ENCODE assay signal across 8 mouse cellular contexts in the genomic region with DNA sequence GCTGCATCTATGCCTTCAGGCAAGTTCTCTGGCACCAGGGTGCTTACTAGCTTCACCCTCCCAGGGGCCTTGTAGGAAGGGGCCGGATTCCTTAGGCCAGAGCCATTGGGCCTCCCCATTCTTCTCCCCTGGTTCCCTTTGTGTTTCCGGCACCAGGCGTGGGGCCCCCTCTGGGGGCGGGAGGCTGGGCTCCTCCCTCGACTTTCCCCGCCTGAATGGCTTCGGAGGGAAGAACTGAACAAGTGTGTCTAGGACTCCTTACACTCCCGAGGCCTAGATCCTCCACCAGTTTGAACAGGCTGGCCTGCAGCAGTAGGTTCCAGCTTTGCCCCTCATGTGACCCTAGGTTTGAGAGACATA. TPM values are rescaled to one million over a fixed set of nuclear protein-coding genes. Genes with fewer than 3 reads are reported as not detected.
DNase-seq lines count a peak whose midpoint lies in the region; ATAC-seq and TF ChIP-seq lines count a peak whose summit lies in the region.

No protein-coding gene starts in this region.

- 0% methylated on average over 8 of the region's 8 CpGs for WGBS in forebrain, embryonic 16.5 days
- 0% methylated on average over 8 of the region's 8 CpGs for WGBS in hindbrain, embryonic 16.5 days
- 0% methylated on average over 8 of the region's 8 CpGs for WGBS in liver, embryonic 14.5 days (ENCODE audit: insufficient replicate concordance)

- 0 out of 2 replicates have a peak, but pooled peaks have one; percentile 5 for ATAC-seq in forebrain, embryonic 16.5 days
- ATAC-seq in hindbrain, embryonic 16.5 days, result no peak
- ATAC-seq in liver, embryonic 14.5 days (ENCODE audit: insufficient read depth), result peak; percentile 24

- H3K4me2 ChIP-seq in forebrain, embryonic 16.5 days (ENCODE audit: low read length), result peak overlapping the region; percentile 100
- peak overlapping the region; percentile 98 for H3K4me2 ChIP-seq in hindbrain, embryonic 16.5 days (ENCODE audit: low read length)
- H3K4me2 ChIP-seq in liver, embryonic 14.5 days (ENCODE audit: low read depth), result peak overlapping the region; percentile 99

- H3K9ac ChIP-seq in forebrain, embryonic 16.5 days (replicated peaks; ENCODE audit: low read depth, low read length), result peak overlapping the region; percentile 99
- peak overlapping the region; percentile 94 for H3K9ac ChIP-seq in hindbrain, embryonic 16.5 days (ENCODE audit: low read depth, low read length)
- H3K9ac ChIP-seq in liver, embryonic 14.5 days (replicated peaks), result peak overlapping the region; percentile 73

- TF ChIP-seq CTCF in liver, embryonic 14.5 days (IDR thresholded peaks at IDR 0.05; ENCODE audit: low read depth), result 0 out of 2 replicates have a peak, but pooled peaks have one; percentile 18

- peak; percentile 28 to 42 for DNase-seq in left cerebral cortex, postnatal 14 days (ENCODE audit: low spot score in 2 of 2)
- no peak for DNase-seq in left cerebral cortex, adult 8-10 months (ENCODE audit: low spot score in 2 of 2)
- peak; percentile 71 for DNase-seq in c-Kit-positive CD71-negative TER-119-negative erythroid progenitor cells, embryonic 14.5 days (ENCODE audit: low read depth)
- DNase-seq in liver, embryonic 14.5 days (ENCODE audit: low read depth in 3 of 3, low spot score in 3 of 3), result peak in 2 of 3 experiments; percentile 58 to 67
- peak; percentile 83 for DNase-seq in neural tube, embryonic 10.5 days (ENCODE audit: extremely low spot score, low spot score)
- DNase-seq in thymus, postnatal 36 days, result peak; percentile 81 to 84

- no peaks in the 10 kb centered on the region for H3K27me3 ChIP-seq in forebrain, embryonic 16.5 days (replicated peaks; ENCODE audit: control insufficient read depth, insufficient read depth, low read length)
- H3K27me3 ChIP-seq in hindbrain, embryonic 16.5 days (replicated peaks; ENCODE audit: control insufficient read depth, insufficient read depth, low read length), result no peaks in the 10 kb centered on the region
- H3K27me3 ChIP-seq in liver, embryonic 14.5 days (ENCODE audit: control insufficient read depth, insufficient read depth, low read length), result no peaks in the 10 kb centered on the region

- H3K36me3 ChIP-seq in forebrain, embryonic 16.5 days (ENCODE audit: control insufficient read depth, insufficient read depth), result peaks cover 4% of the 10 kb centered on the region; the same call in 1 of the 2 replicates
- peaks cover 5% of the 10 kb centered on the region; the same call in 1 of the 2 replicates for H3K36me3 ChIP-seq in hindbrain, embryonic 16.5 days (ENCODE audit: control insufficient read depth, insufficient read depth, low read length)
- peaks cover 26% of the 10 kb centered on the region for H3K36me3 ChIP-seq in liver, embryonic 14.5 days (replicated peaks; ENCODE audit: control insufficient read depth, insufficient read depth, low read depth)

- H3K27ac ChIP-seq in forebrain, embryonic 16.5 days (ENCODE audit: low read length), result peak overlapping the region; percentile 100
- peak overlapping the region; percentile 100 for H3K27ac ChIP-seq in hindbrain, embryonic 16.5 days (ENCODE audit: low read depth, low read length)
- H3K27ac ChIP-seq in liver, embryonic 14.5 days, result peak overlapping the region; percentile 74

- intact Hi-C loops in left cerebral cortex, postnatal 14 days (cut with DNase I), result no loop called here

- TF ChIP-seq EP300 in liver, embryonic 14.5 days (IDR thresholded peaks at IDR 0.05; ENCODE audit: low read depth), result no peak

- H3K9me3 ChIP-seq in forebrain, embryonic 16.5 days (ENCODE audit: control insufficient read depth, low read length), result no peaks in the 10 kb centered on the region
- no peaks in the 10 kb centered on the region for H3K9me3 ChIP-seq in hindbrain, embryonic 16.5 days (ENCODE audit: control insufficient read depth, low read length)
- no peaks in the 10 kb centered on the region for H3K9me3 ChIP-seq in liver, embryonic 14.5 days (ENCODE audit: control insufficient read depth, low read length)

- peak overlapping the region; percentile 90 for H3K4me3 ChIP-seq in forebrain, embryonic 16.5 days (replicated peaks; ENCODE audit: low read length)
- peak overlapping the region; percentile 84 for H3K4me3 ChIP-seq in hindbrain, embryonic 16.5 days (ENCODE audit: low read length)
- H3K4me3 ChIP-seq in liver, embryonic 14.5 days (ENCODE audit: insufficient read depth in 1 of 2, low read depth in 2 of 2, low read length in 2 of 2), result peak overlapping the region; percentile 80 to 87

- peaks cover 55% of the 10 kb centered on the region for H3K4me1 ChIP-seq in forebrain, embryonic 16.5 days (replicated peaks; ENCODE audit: control insufficient read depth, insufficient read depth, low read length)
- peaks cover 57% of the 10 kb centered on the region for H3K4me1 ChIP-seq in hindbrain, embryonic 16.5 days (ENCODE audit: control insufficient read depth, insufficient read depth, low read depth, low read length)
- peaks cover 3 to 33% of the 10 kb centered on the region in 2 experiments for H3K4me1 ChIP-seq in liver, embryonic 14.5 days (replicated peaks; ENCODE audit: control insufficient read depth in 2 of 2, insufficient read depth in 2 of 2, low read length in 1 of 2)

RNA-seq across cellular contexts. Expression of a gene that starts 3.4 kb away (rescaled TPM):
- 10 to 100 TPM; 39.6 to 43.0 TPM for total RNA-seq in left cerebral cortex, postnatal 14 days (2021)
- total RNA-seq in left cerebral cortex, adult 8-10 months (2022), result 10 to 100 TPM; 53.4 to 57.4 (median 54.1) TPM
- polyA plus RNA-seq in forebrain, embryonic 16.5 days (2015; fragmentation: Nextera tagmentation; extraction: Ambion mirVana), result 56.6 and 58.2 TPM in 2 replicates
- 35.2 and 40.7 TPM in 2 replicates for polyA plus RNA-seq in hindbrain, embryonic 16.5 days (2015; fragmentation: Nextera tagmentation; extraction: Ambion mirVana)
- 15.2 and 16.2 TPM in 2 replicates for polyA plus RNA-seq in liver, embryonic 14.5 days (2012; rRNA removed)
- 11.6 and 12.7 TPM in 2 replicates for polyA plus RNA-seq in liver, embryonic 14.5 days (2014; fragmentation: Nextera tagmentation; extraction: Ambion mirVana)

RNA-seq across cellular contexts. Expression of a gene that starts 25.8 kb away (rescaled TPM):
- 10 to 100 TPM; 89.7 to 91.4 TPM for total RNA-seq in left cerebral cortex, postnatal 14 days (2021)
- 10 to 100 TPM; 95.6 to 98.8 (median 96.9) TPM for total RNA-seq in left cerebral cortex, adult 8-10 months (2022)
- 252 and 276 TPM in 2 replicates for polyA plus RNA-seq in forebrain, embryonic 16.5 days (2015; fragmentation: Nextera tagmentation; extraction: Ambion mirVana)
- 207 and 210 TPM in 2 replicates for polyA plus RNA-seq in hindbrain, embryonic 16.5 days (2015; fragmentation: Nextera tagmentation; extraction: Ambion mirVana)
- polyA plus RNA-seq in liver, embryonic 14.5 days (2012; rRNA removed), result 24.6 and 38.4 TPM in 2 replicates
- 112 and 118 TPM in 2 replicates for polyA plus RNA-seq in liver, embryonic 14.5 days (2014; fragmentation: Nextera tagmentation; extraction: Ambion mirVana)

RNA-seq across cellular contexts. Expression of a gene that starts 38.2 kb away (rescaled TPM):
- total RNA-seq in left cerebral cortex, postnatal 14 days (2021), result 10 to 100 TPM; 25.7 to 26.5 TPM
- 10 to 100 TPM; 40.3 to 44.5 (median 42.4) TPM for total RNA-seq in left cerebral cortex, adult 8-10 months (2022)
- 36.1 and 41.8 TPM in 2 replicates for polyA plus RNA-seq in forebrain, embryonic 16.5 days (2015; fragmentation: Nextera tagmentation; extraction: Ambion mirVana)
- 30.8 and 36.1 TPM in 2 replicates for polyA plus RNA-seq in hindbrain, embryonic 16.5 days (2015; fragmentation: Nextera tagmentation; extraction: Ambion mirVana)
- 0.79 and 0.96 TPM in 2 replicates for polyA plus RNA-seq in liver, embryonic 14.5 days (2012; rRNA removed)
- polyA plus RNA-seq in liver, embryonic 14.5 days (2014; fragmentation: Nextera tagmentation; extraction: Ambion mirVana), result 0.42 and 0.94 TPM in 2 replicates

Comparison
In these comparisons a context has a peak if more than half of its experiments do, and no peak if none do; other contexts are left out.
1. DNase-seq: peak in left cerebral cortex, postnatal 14 days (2 of 2), c-Kit-positive CD71-negative TER-119-negative erythroid progenitor cells, embryonic 14.5 days (single experiment), liver, embryonic 14.5 days (2 of 3), neural tube, embryonic 10.5 days (single experiment) and thymus, postnatal 36 days (2 of 2); none in left cerebral cortex, adult 8-10 months (0 of 2).
2. RNA of a gene that starts 38.2 kb away (polyA plus RNA-seq): 36.1 to 41.8 TPM in forebrain, embryonic 16.5 days and 30.8 to 36.1 TPM in hindbrain, embryonic 16.5 days; 0.42 to 0.96 TPM in liver, embryonic 14.5 days; every median in the first group is over 10 times any median in the second.
3. Peak in every context shown above with its lines, with median percentiles within 50 percentile points of each other: H3K27ac ChIP-seq, H3K4me2 ChIP-seq, H3K4me3 ChIP-seq and H3K9ac ChIP-seq.